Mouse (Mus musculus) retina, adult 2 months (tissue): ENCODE measurements around the gene Atl3.

ENCODE experiments used
- DNase-seq: peaks from one replicate; pipeline ENCODE4 v3.0.0-alpha.2; 2012; ENCODE audit warnings: low read depth, low spot score

Atl3 gene

DNA sequence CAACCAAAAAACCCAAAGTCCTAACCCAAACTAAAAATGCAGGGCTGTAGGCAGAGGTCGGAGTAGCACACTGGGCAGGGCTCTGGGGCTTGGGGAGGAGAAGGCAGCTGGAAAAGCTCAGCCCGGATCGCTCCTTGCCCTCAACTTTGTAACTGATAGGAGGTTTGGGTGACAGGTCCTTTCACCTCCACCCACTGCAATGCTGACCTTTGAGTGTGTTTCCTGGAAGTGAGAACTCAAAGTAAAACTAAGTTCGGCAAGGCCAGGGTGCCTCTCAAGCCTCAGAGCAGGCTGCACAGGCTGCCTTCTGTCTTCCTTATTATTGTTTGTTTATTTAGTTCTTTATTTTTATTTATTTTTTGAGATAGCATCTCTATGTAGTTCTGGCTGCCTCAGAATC, 66.1 kb downstream of the Atl3 start:
- no peak for DNase-seq

DNA sequence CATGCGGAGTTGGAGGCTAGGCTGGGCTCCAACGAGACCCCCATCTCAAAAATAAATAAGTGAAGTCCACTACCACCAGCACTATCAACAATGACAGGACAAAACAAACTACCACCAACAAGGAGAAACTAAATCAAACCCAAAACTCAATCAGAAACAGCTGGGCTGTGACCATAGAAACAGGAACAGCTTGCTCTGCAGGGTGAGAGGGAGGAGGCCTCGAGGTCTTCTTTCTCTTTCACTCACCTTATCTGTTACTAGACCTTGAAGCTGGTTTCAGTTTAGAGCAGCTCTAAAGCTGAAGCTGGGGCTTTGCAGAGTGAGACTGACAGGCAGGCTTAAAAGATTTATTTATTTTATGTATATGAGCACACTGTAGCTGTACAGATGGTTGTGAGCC, 67.6 kb downstream of the Atl3 start:
- no peak for DNase-seq

DNA sequence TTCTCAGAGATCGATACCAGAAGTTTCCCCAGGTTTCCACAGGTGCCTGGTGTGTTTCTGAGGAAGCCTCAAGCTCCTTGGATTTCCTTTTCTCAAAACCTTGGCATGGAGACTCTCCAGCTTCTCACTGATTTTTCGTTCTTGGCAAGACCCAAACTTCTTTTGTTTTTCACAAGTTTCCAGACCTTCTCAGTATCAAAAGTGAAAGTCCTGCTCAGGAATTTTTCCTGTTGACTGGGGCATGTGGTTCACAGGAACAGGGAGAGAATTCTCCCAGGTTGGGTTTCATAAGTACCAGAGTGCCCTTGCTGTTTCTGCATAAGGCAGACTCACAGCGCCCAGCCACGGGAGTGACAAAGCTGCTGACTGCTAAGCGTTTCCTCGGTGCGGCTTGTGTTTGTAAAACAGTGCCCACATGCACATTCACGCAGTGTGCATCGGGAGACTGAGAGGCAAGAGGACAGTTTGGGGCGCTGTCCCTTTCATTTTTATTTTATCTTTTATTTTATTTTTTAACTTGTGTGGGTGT, 68.8 kb downstream of the Atl3 start:
- no peak for DNase-seq

- no peak for DNase-seq
Measured at GRCm38 (mm10) chr19:7563676-7564075, 69.8 kb downstream of the Atl3 start.

DNA sequence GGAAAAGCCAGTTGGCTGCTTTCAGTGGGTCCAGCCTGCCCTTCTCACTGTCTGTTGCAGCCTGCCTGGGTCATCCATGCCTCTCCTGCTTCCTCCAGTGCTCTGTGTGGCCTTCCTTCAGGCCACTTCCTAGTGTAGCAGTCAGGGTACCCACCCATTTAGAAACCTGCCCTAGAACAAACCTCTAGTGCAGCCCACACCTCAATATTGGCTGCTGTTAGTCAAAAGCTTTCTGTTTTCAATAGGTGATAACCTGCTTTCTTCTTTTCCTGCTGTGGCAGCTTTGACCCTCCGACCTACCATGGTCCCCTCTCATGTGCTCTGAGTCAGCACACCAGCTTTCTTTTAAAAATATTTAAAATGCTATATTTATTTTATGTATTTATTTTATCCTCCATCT, 70.6 kb downstream of the Atl3 start:
- DNase-seq, result no peak

DNA sequence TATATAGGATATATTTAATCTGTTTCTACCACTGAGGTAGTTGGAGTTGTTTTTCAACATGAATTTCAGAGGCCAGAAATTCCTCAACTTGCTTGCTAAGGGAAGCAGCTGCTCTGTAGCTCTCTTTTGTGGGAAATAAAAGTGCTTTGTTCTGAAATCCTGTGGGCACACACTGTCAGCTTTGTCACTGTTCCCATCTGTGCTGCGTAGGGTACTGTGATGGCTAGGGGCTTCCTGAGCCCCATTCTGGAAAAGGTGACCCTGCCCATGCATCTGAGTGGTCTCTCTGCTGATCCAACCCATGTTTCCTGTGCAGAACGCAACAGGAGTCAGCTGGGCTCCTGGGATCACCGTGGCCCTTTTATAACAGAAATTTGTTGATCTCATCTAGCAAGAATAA, 73.0 kb downstream of the Atl3 start:
- no peak for DNase-seq

DNA sequence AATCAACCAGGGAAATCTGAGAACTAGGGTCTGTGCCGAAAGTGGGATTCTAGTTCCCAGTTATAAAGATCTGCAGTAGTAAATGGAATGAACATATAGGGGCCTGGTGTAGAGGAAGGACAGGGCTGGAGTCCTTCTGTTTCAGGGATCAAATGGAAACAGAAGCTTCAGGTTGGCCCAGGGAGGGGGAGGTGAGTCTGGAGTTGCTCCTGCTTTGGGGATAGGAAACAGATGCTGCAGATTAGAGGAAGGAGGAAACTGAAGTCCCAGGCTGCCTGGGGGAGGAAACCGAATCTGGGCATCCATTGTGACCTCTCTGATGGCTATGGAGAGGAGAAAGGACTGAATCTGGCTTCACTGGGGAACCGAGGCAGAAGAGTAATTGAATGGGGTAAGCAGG, 74.5 kb downstream of the Atl3 start:
- no peak for DNase-seq

GRCm38 (mm10) chr19:7569650-7570049, 75.8 kb downstream of the Atl3 start:
- no peak for DNase-seq

- DNase-seq, result no peak
Measured at GRCm38 (mm10) chr19:7576180-7576579, 82.3 kb downstream of the Atl3 start.

DNA sequence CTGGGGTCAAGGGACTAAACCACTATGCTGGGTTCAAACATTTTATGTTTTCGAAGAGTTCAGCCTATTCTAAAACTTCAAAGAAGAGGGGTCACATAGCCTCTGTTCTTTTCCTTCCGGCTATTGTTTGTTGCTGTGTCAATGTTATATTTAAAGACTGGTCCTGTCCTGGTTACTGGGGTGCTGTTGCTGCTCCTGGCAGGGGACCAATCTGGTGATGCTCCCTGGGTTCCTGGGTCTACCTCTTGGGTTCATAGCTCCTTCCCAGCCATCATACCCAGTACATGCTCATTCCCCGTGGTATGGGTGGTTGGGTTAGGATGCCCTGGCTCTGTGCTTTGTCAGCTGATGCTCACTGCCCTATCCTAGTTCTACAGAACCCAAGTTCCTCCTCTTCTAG, 83.9 kb downstream of the Atl3 start:
- DNase-seq, result no peak

DNA sequence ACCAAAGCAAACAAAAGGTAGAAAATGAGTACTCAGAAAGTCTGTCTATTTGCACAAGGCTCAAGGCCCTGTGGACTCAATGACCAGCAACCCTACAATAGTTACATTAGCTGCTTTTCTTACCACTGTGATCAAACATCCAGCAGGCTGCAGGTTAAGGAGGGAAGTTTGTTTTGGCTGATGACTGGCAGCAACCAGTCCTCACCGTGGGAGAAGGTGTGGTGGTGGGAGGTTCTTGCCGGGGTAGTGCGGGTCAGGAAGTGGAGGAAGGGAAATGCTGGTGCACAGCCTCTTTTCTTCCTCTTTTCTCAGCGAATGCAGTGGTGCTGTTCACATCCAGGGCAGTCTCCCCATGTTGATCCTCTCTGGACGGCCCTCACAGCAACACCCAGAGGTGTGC, 87.2 kb downstream of the Atl3 start:
- DNase-seq, result no peak

- no peak for DNase-seq
Measured at GRCm38 (mm10) chr19:7583101-7583500, 89.3 kb downstream of the Atl3 start.

GRCm38 (mm10) chr19:7583599-7583998, 89.8 kb downstream of the Atl3 start:
- no peak for DNase-seq

DNA sequence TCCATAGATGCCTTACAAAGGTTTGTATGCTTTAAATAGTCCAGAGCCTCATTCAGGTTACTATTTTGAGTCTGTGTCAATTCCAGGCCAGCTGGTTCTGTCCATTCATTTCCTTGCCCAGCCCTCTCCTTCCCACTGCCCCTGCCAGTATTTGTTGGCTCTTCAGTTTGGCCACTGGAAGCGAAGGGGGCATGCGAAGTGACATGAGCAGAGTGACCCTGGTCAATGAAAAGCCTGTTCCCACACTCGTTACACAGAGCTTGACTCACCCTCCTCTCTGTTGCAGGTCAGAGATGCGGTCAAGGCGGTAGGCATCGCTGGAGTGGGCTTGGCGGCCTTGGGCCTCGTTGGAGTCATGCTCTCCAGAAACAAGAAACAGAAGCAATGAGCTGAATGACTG, 91.4 kb downstream of the Atl3 start:
- DNase-seq, result no peak

GRCm38 (mm10) chr19:7585764-7586163, 91.9 kb downstream of the Atl3 start:
- no peak for DNase-seq
